Mouse (Mus musculus) Patski (cell line): ENCODE data around the gene Epn2. TPM values are rescaled to one million over a fixed set of nuclear protein-coding genes. Genes with fewer than 3 reads are reported as not detected.

ENCODE experiments used
- ATAC-seq: fragments of 100-300 bp; one replicate; pipeline ENCODE4 v1.8.0; 2021
- CTCF ChIA-PET: fragments of 350-600 bp; sonication (Branson Sonifier 250); formaldehyde crosslinking; loops from one replicate; lab custom pipeline; 2022; ENCODE audit warnings: inconsistent platforms; lab: Charles Lee
- POLR2A ChIA-PET: fragments of 350-600 bp; sonication (Branson Sonifier 250); formaldehyde crosslinking; loops from one replicate; lab custom pipeline; 2022; ENCODE audit warnings: antibody characterized with exemption, inconsistent platforms; lab: Charles Lee
- DNase-seq: peaks from one replicate; pipeline ENCODE4 v3.0.0-alpha.2; 2011; ENCODE audit warnings: low read depth, low spot score
- H3K27me3 ChIP-seq: fragments of 371-371 bp; one replicate; pipeline ENCODE4 v1.5.1; 2021
- CTCF ChIP-seq: fragments of 100-300 bp; IDR thresholded peaks from one replicate; pipeline ENCODE4 v1.5.1; 2021
- in situ Hi-C: fragments of 300-500 bp; cut with MboI; formaldehyde crosslinking; loops from 3 replicates; pipeline ENCODE4 v1.11.1; 2018; ENCODE audit warnings: low pct_unique_long_range_greater_than_20kb, mixed read lengths
- polyA plus RNA-seq: library from polyadenylated mRNA; unstranded; gene quantifications from one replicate; pipeline ENCODE4 v1.2.3, GENCODE M21; 2021

Epn2 gene
- polyA plus RNA-seq, 1 experiment from 2014 or later, result 84.4 TPM

DNA sequence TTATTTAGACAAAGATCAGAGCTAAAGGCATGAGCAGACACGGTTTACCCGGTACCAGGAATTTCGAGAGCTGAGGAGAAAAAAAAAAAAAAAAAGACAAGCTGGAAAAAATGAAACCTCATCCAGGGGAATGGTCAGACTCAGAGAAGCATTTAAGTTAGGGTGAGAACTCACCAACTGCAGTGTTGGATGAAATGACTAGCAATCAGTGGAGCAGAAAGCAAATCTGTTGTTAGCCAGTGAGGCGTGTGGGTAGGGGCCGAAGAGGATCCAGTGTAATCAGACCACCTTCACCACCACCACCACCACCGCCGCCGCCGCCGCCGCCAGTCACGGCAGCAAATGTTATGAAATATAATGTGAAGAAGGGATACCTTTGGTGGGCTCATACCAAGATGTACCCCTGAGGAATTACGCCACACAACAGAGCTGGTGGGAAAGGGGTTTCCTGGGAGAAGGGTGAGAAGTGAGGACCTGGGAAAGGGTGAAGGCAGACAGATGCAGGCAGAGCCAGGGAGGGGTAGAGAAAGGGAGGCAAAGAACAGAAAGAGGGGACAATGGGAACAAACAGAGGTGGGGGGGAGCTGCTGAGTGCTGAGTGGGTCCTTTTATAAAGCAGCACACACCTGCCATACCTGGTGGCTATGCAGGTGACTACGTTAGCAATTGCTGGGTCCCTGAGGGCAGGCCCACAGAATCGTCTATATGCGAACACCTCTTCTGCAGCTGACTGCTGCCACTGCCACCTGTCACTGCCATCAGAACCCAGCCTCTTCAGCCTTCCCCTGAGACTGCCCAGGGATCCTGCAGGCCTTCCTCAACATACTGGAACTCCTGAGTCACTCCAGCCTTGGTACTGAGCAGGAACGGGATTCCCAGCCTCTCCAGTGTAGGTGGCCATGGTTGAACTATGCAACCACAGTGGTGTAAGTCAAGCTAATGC lies 101.7 kb downstream of the Epn2 start:
- no peak for TF ChIP-seq CTCF
- ATAC-seq (no peak), DNase-seq (no peak)
- CTCF ChIA-PET, result no interaction called here
- POLR2A ChIA-PET, result interaction anchor here (0.7 kb wide), 1 partner anchor 24 kb away, joined by 3 read pairs; the partner anchor contains the start of gene Rnf112
- H3K27me3 ChIP-seq, result no peaks in the 10 kb centered on the region
- in situ Hi-C loops, result no loop called here

DNA sequence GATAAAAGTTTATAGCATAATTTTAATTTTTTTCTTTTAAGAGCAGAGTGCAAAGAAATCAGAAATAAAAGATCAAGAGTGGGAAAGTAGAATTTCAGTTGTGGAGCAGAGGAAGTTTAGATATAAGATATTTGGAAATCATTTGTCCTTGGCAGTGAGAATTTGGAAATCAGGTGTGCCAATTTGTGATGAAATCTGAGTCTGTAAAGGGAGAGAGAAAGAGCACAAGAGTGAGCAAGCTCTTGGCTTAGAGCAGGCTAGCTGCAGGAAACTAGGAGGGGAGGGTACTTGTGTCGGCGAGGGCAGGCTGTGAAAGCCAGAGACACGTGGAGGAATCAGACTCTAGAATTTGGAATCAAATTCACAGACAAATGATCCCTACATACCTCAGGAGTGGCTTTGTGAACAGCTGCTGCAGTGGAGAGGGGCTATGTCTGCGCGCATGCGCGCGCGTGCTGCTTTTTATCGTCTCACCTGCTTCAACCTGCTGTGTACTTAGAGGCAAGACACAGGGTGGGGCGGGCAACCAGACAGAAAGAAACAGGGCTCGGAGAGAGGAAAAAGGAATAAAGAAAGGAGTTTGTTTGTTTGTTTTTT lies 102.6 kb downstream of the Epn2 start:
- in situ Hi-C loops, result no loop called here
- POLR2A ChIA-PET, result no interaction called here
- peaks cover 4% of the 10 kb centered on the region for H3K27me3 ChIP-seq
- no peak for DNase-seq
- TF ChIP-seq CTCF, result no peak
- CTCF ChIA-PET, result no interaction called here
- ATAC-seq, result no peak

DNA sequence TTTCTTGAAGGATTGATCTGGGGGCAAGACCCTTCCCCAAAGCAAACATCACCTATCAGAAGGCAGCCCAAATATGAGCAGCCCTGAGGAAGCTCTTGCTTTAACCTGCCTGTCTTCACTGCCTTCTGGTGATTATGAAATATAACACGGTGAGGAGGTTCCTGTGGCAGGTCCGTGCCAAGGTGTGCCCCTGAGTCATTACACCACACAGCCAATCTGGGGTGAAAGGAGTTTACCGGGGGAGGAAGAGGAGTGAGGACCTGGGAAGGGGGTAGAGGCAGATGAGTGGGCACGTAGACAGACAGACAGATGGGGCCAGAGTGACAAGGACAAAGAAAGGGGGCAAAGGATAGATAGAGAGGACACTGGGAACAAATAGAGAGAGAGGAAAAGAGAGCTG lies 105.9 kb downstream of the Epn2 start:
- no peak for ATAC-seq
- no peak for DNase-seq
- POLR2A ChIA-PET, result interaction anchor here (1.1 kb wide), 1 partner anchor 10 kb away, joined by 3 read pairs; no protein-coding TSS in a partner anchor
- TF ChIP-seq CTCF, result no peak
- H3K27me3 ChIP-seq, result peaks cover 4% of the 10 kb centered on the region
- CTCF ChIA-PET, result no interaction called here
- in situ Hi-C loops, result no loop called here

DNA sequence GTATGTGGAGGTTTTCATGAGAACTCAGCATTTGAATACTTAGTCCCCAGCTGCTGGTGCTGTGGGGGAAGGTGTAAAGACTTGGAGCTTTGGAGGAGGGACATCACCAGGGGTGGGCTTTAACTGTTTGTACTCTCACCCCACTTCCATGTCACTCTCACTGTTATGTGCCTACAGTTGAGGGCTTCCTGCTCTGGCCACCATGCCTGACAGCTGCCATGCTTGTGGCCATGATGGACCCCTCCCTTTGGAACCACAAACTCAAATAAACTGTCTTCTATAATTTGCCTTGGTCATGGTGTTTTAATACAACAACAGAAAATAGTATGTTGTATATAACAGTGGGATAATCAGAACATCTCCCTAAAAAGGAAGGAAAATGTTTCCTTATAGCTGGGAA lies 108.6 kb downstream of the Epn2 start:
- in situ Hi-C loops, result no loop called here
- POLR2A ChIA-PET, result no interaction called here
- CTCF ChIA-PET, result no interaction called here
- DNase-seq (no peak), ATAC-seq (no peak)
- peaks cover 4% of the 10 kb centered on the region for H3K27me3 ChIP-seq
- no peak for TF ChIP-seq CTCF

DNA sequence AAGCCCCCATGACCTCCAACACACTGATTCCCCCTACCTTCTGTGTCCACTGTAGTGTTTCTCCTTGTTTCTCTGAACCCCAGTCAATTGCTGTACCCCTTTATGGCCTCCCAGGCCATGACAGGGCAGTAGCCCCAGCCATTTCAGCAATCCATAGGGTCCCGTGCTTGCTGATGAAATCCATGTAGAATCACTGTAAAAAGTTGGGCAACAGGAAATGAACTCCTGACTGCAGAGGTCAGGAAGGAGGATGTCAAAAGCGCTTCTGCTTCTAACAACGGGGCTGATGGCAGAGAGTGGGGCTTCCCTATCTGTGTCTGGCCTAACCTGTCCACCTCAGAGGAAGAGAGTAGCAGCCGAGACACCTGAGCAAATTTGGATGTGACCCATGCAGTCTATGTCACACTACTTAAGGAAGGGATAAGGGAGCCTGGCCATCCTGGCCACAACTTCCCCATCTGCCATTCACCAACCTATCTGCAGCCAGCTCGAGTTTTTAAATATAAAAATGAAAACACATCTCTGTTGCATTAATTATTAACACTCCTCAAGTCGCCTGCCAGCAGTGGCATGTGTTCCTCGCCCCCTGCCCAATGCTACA lies 110.1 kb downstream of the Epn2 start:
- ChIA-PET POLR2A (no interaction called here), CTCF (no interaction called here)
- no peak for TF ChIP-seq CTCF
- peaks cover 4% of the 10 kb centered on the region for H3K27me3 ChIP-seq
- in situ Hi-C loops, result no loop called here
- ATAC-seq, result no peak
- DNase-seq, result no peak

DNA sequence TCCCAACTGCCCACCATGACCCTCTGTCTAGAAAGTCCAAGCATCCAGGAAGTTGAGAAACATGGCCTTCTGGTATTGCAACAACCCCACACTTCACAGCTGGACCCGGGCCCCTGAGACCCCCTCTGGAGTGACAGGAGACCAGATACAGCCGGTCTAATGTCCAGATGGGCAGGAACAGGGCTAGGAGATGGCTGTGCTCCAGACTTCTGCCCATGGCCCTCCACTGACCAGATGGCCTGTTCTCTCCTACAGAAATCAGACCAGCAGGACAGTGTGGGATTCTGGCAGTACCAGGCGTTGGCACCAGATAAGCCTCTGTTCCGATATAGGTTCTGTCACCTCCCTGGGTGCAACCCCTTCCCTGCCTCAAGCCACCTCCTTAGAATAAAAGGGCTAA lies 111.0 kb downstream of the Epn2 start:
- in situ Hi-C loops, result no loop called here
- ChIA-PET POLR2A (no interaction called here), CTCF (no interaction called here)
- peaks cover 4% of the 10 kb centered on the region for H3K27me3 ChIP-seq
- TF ChIP-seq CTCF, result no peak
- ATAC-seq, result no peak
- no peak for DNase-seq

Other genes with a start within 250 kb of the Epn2 start
- not detected for gene Slc47a2, start 236.8 kb downstream of the Epn2 start, polyA plus RNA-seq
- gene Slc47a1, start 201.3 kb downstream of the Epn2 start, polyA plus RNA-seq, result 0.09 TPM
- not detected for gene Rnf112, start 125.6 kb downstream of the Epn2 start, polyA plus RNA-seq
- not detected for gene Mfap4, start 94.3 kb downstream of the Epn2 start, polyA plus RNA-seq
- 30.1 TPM for gene Mapk7, start 85.3 kb downstream of the Epn2 start, polyA plus RNA-seq
- gene B9d1, start 74.5 kb downstream of the Epn2 start, polyA plus RNA-seq, result 100 TPM
- 0.12 TPM for gene Grap, start 73.6 kb upstream of the Epn2 start, polyA plus RNA-seq
- gene Fam83g, start 104.4 kb upstream of the Epn2 start, polyA plus RNA-seq, result not detected
- gene Slc5a10, start 141.1 kb upstream of the Epn2 start, polyA plus RNA-seq, result not detected
- gene Prpsap2, start 182.4 kb upstream of the Epn2 start, polyA plus RNA-seq, result 32.7 TPM